Mouse (Mus musculus): ENCODE measurements at regions not wholly inside any gene's neighbourhood (a gene's known extent, or its start where the extent isn't known, plus 50 kb on each side); places are given as distances from the start of the nearest gene placed in this dataset.

GRCm38 (mm10) chr16:76218310-76219170, 155.1 kb downstream of the Nrip1 start:
- no peak for TF ChIP-seq CTCF (conservative IDR thresholded peaks at IDR 0.05; ENCODE audit: insufficient read depth, insufficient read length, low read depth, low read length)
- no peak for TF ChIP-seq POLR2A (IDR thresholded peaks at IDR 0.05; ENCODE audit: low read depth, low read length)
